Mouse (Mus musculus) forebrain, embryonic 10.5 days (tissue): Measurements from ENCODE around the gene Pip4k2b. TPM values are rescaled to one million over a fixed set of nuclear protein-coding genes. Genes with fewer than 3 reads are reported as not detected.

Experiments
- DNase-seq: peaks from one replicate; pipeline ENCODE4 v3.0.0-alpha.2; 2017; ENCODE audit warnings: low spot score; ENCODE audit errors: extremely low spot score
- H3K27ac ChIP-seq: fragments of 300-500 bp; sonication (generic); 2 replicates; pipeline ENCODE4 v1.5.1; 2016; ENCODE audit warnings: mild to moderate bottlenecking
- H3K27me3 ChIP-seq: fragments of 300-500 bp; sonication (generic); 2 replicates; pipeline ENCODE4 v1.6.1; 2016; ENCODE audit warnings: mild to moderate bottlenecking; ENCODE audit not compliant: poor library complexity, severe bottlenecking
- H3K36me3 ChIP-seq: fragments of 300-500 bp; sonication (generic); replicated peaks from 2 replicates; pipeline ENCODE4 v1.6.1; 2016; ENCODE audit warnings: mild to moderate bottlenecking, moderate library complexity
- H3K4me1 ChIP-seq: fragments of 300-500 bp; sonication (generic); 2 replicates; pipeline ENCODE4 v1.6.1; 2016
- H3K4me3 ChIP-seq: fragments of 300-500 bp; sonication (generic); 2 replicates; pipeline ENCODE4 v1.5.1; 2016; ENCODE audit warnings: mild to moderate bottlenecking, moderate library complexity
- H3K9me3 ChIP-seq: fragments of 300-500 bp; sonication (generic); 2 replicates; pipeline ENCODE4 v1.6.1; 2016; ENCODE audit warnings: mild to moderate bottlenecking, moderate library complexity
- WGBS: fragments of 180-500 bp; shearing (Covaris S2); methylation state at CpG from one replicate; pipeline ENCODE4 v1.1.7; 2016; 5-methylcytosine and 5-hydroxymethylcytosine counted together
- polyA plus RNA-seq: library from polyadenylated mRNA; unstranded; fragments of >200 nt; fragmentation: Nextera tagmentation; extraction: Ambion mirVana; gene quantifications from 2 replicates; pipeline ENCODE4 v1.2.1, GENCODE M21; 2016

The Pip4k2b gene
- polyA plus RNA-seq, 1 experiment from 2014 or later = 2.1 TPM

- no peaks in the 10 kb centered on the region for H3K27me3 ChIP-seq
- WGBS = 62% methylated on average over 17 of the region's 17 CpGs
- H3K36me3 ChIP-seq = peaks cover 54% of the 10 kb centered on the region
- H3K4me1 ChIP-seq = peaks cover 57% of the 10 kb centered on the region
- peak overlapping the region; percentile 76 for H3K27ac ChIP-seq
- H3K4me3 ChIP-seq = peak overlapping the region; percentile 39
- peak; percentile 29 for DNase-seq
- H3K9me3 ChIP-seq = no peaks in the 10 kb centered on the region
Observed at GRCm38 (mm10) chr11:97694921-97695711, 49.4 kb downstream of the Pip4k2b start.

GRCm38 (mm10) chr11:97694435-97694834 is 50.1 kb downstream of the Pip4k2b start:
- no peak for DNase-seq
- Histone ChIP-seq H3K27me3 (no peaks in the 10 kb centered on the region), H3K9me3 (no peaks in the 10 kb centered on the region), H3K4me1 (peaks cover 60% of the 10 kb centered on the region), H3K4me3 (peak overlapping the region; percentile 39; the same call in 1 of the 2 replicates), H3K27ac (peak overlapping the region; percentile 76; the same call in 1 of the 2 replicates), H3K36me3 (peaks cover 60% of the 10 kb centered on the region)
- 91% methylated on average over 4 of the region's 4 CpGs for WGBS

- no peak overlapping the region for H3K27ac ChIP-seq
- 36% methylated on average over 10 of the region's 10 CpGs for WGBS
- H3K9me3 ChIP-seq = no peaks in the 10 kb centered on the region
- DNase-seq = peak; percentile 81
- H3K4me1 ChIP-seq = peaks cover 49% of the 10 kb centered on the region
- H3K4me3 ChIP-seq = peak overlapping the region; percentile 18
- H3K36me3 ChIP-seq = peaks cover 78% of the 10 kb centered on the region
- 0 out of 2 replicates have a peak, but pooled peaks cover 3% of the 10 kb centered on the region for H3K27me3 ChIP-seq
Observed at GRCm38 (mm10) chr11:97689861-97690260, 54.6 kb downstream of the Pip4k2b start.

- DNase-seq = no peak
- no peaks in the 10 kb centered on the region for H3K9me3 ChIP-seq
- H3K27me3 ChIP-seq = 0 out of 2 replicates have a peak, but pooled peaks cover 3% of the 10 kb centered on the region
- WGBS = 88% methylated on average over 3 of the region's 3 CpGs
- H3K27ac ChIP-seq = 0 out of 2 replicates have a peak overlapping the region, but pooled peaks have one; percentile 20
- H3K4me3 ChIP-seq = 0 out of 2 replicates have a peak overlapping the region, but pooled peaks have one; percentile 56
- H3K4me1 ChIP-seq = peaks cover 42% of the 10 kb centered on the region
- H3K36me3 ChIP-seq = peaks cover 72% of the 10 kb centered on the region
Observed at GRCm38 (mm10) chr11:97687061-97687460, 57.4 kb downstream of the Pip4k2b start.

DNA sequence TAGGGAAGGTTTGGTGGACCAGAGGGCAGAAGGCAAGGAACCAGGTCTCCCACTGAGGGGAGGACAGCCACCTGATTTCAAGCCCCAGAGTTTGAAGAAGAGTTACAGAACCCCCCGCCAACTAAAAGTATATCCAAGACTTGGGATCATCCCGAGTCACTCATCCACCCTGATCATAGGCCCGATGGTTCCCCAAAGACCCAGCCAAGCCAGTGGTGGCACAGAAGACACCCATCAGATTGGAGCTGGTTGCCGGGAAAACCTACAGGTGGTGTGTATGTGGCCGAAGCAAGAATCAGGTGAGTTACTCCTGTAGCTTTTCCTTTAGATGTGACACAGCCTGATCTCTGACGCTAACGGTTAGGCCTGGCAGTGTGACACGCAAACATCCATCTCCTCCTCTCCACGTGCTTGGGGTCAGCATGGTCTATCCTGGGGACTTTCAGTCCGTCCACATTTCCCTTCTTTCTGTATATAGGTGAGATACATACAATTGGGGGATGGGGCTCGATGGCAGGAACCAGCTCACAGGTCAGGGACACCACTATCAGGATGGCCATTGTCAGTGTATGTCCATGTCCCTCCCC is 58.1 kb downstream of the Pip4k2b start:
- DNase-seq = no peak
- 70% methylated on average over 11 of the region's 11 CpGs for WGBS
- Histone ChIP-seq H3K27me3 (0 out of 2 replicates have a peak, but pooled peaks cover 3% of the 10 kb centered on the region), H3K4me3 (peak overlapping the region; percentile 56), H3K27ac (peak overlapping the region; percentile 60; the same call in 1 of the 2 replicates), H3K9me3 (no peaks in the 10 kb centered on the region), H3K4me1 (peaks cover 45% of the 10 kb centered on the region), H3K36me3 (peaks cover 72% of the 10 kb centered on the region)

- Histone ChIP-seq H3K9me3 (no peaks in the 10 kb centered on the region), H3K4me3 (peak within 1 kb of the TSS; percentile 56), H3K27me3 (0 out of 2 replicates have a peak, but pooled peaks cover 3% of the 10 kb centered on the region), H3K36me3 (peaks cover 71% of the 10 kb centered on the region), H3K4me1 (peaks cover 46% of the 10 kb centered on the region), H3K27ac (peak within 1 kb of the TSS; percentile 77)
- DNase-seq = peak; percentile 81
- WGBS = under 1% methylated on average over 42 of the region's 43 CpGs
Observed at GRCm38 (mm10) chr11:97685613-97686321, 58.7 kb downstream of the Pip4k2b start, which contains the start of gene Cisd3. TSS of gene Cisd3 (plus strand) at chr11:97685826.

GRCm38 (mm10) chr11:97684766-97685165 is 59.7 kb downstream of the Pip4k2b start:
- Histone ChIP-seq H3K36me3 (peaks cover 71% of the 10 kb centered on the region), H3K27ac (0 out of 2 replicates have a peak overlapping the region, but pooled peaks have one; percentile 77), H3K4me3 (peak overlapping the region; percentile 56; the same call in 1 of the 2 replicates), H3K9me3 (no peaks in the 10 kb centered on the region), H3K27me3 (0 out of 2 replicates have a peak, but pooled peaks cover 3% of the 10 kb centered on the region), H3K4me1 (peaks cover 47% of the 10 kb centered on the region)
- WGBS = 44% methylated on average over 7 of the region's 7 CpGs
- DNase-seq = no peak

DNA sequence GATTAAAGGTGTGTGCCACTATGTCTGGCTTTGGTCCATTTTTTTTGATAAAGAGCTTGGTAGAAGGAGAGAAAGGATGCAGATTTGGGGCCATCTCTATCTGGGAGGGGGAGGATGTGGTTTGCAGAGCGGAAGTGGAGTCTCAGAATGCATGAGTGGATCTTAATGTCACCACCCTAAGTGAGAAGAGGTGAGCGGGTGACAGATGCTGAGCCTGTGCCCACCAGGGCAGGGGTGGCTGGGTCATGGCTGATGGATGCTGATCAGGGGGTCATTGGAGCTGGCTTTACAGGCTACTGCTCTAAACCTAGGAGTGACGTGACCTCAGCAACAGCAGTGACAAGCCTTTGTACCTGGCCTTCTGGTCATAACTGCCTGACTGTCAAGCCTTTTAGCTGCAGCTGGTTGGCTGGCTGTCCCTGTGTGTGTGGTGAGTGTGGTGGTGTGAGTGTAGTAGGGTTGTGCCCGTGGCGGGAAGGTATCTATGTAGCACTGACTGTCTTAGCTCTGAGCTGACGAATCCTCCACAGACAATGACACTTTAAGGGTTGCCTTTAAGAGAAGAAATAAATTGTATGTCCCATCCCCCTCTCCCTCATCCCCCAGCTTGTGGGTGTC is 60.3 kb downstream of the Pip4k2b start:
- WGBS = 89% methylated on average over 6 of the region's 6 CpGs

DNA sequence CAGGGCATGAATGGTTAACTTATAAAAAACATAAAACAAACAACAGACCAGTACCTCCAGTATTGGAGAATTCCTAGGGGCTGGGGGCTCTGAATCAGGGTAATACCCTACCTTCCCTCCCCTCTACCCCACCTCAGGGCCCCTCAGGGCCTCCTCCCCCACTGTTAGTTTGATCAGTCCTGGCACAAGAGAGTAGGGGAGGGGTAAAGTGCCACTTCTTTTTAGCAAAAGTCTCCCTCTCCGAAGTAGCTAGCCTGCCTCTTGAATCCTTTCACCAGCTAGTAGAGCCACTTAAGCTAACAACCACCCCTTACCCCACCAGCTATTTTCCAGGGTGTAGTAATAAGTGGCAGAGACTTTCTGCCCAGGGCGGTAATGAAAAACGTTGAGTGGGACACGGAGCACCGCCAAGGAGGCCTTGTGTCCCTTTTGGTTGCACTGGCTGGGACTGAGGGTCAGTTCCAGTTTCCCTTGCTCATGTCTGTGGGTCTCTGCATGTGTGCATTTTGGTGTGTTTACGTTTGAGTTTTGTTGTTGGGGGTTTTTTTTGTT is 61.9 kb downstream of the Pip4k2b start:
- Histone ChIP-seq H3K4me3 (no peak overlapping the region), H3K9me3 (no peaks in the 10 kb centered on the region), H3K4me1 (peaks cover 56% of the 10 kb centered on the region), H3K36me3 (peaks cover 72% of the 10 kb centered on the region), H3K27me3 (peaks cover 8% of the 10 kb centered on the region; the same call in 1 of the 2 replicates), H3K27ac (no peak overlapping the region; the same call in 1 of the 2 replicates)
- WGBS = 88% methylated on average over 6 of the region's 6 CpGs
- no peak for DNase-seq

More for the DNA sequence above, 60.3 kb downstream of the Pip4k2b start:
- 0 out of 2 replicates have a peak, but pooled peaks cover 3% of the 10 kb centered on the region for H3K27me3 ChIP-seq
- DNase-seq = no peak
- H3K4me1 ChIP-seq = peaks cover 47% of the 10 kb centered on the region
- H3K36me3 ChIP-seq = peaks cover 72% of the 10 kb centered on the region
- H3K27ac ChIP-seq = no peak overlapping the region
- no peak overlapping the region for H3K4me3 ChIP-seq
- H3K9me3 ChIP-seq = no peaks in the 10 kb centered on the region

- no peak for DNase-seq
- H3K27ac ChIP-seq = no peak overlapping the region
- H3K4me1 ChIP-seq = peaks cover 55% of the 10 kb centered on the region
- 0 out of 2 replicates have a peak overlapping the region, but pooled peaks have one; percentile 8 for H3K4me3 ChIP-seq
- WGBS = 91% methylated on average over 12 of the region's 12 CpGs
- peaks cover 85% of the 10 kb centered on the region for H3K36me3 ChIP-seq
- no peaks in the 10 kb centered on the region for H3K9me3 ChIP-seq
- H3K27me3 ChIP-seq = peaks cover 14% of the 10 kb centered on the region; the same call in 1 of the 2 replicates
Observed at GRCm38 (mm10) chr11:97680430-97680829, 64.1 kb downstream of the Pip4k2b start.

GRCm38 (mm10) chr11:97678301-97678700 is 66.2 kb downstream of the Pip4k2b start:
- Histone ChIP-seq H3K27me3 (peaks cover 14% of the 10 kb centered on the region; the same call in 1 of the 2 replicates), H3K27ac (peak overlapping the region; percentile 76), H3K4me3 (peak overlapping the region; percentile 19; the same call in 1 of the 2 replicates), H3K36me3 (peaks cover 97% of the 10 kb centered on the region), H3K9me3 (no peaks in the 10 kb centered on the region), H3K4me1 (peaks cover 44% of the 10 kb centered on the region)
- DNase-seq = no peak
- WGBS = 72% methylated on average over 15 of the region's 15 CpGs
